Mouse (Mus musculus) lung, postnatal 0 days (tissue): ENCODE data around the gene Maats1.

Experiments
- CTCF ChIP-seq: IDR thresholded peaks from 2 replicates; pipeline ENCODE4 v1.5.1; 2016; ENCODE audit warnings: antibody characterized with exemption, mild to moderate bottlenecking
- EP300 ChIP-seq: IDR thresholded peaks from 2 replicates; pipeline ENCODE4 v1.6.1; 2016; ENCODE audit warnings: antibody characterized with exemption, mild to moderate bottlenecking, control low read depth

DNA sequence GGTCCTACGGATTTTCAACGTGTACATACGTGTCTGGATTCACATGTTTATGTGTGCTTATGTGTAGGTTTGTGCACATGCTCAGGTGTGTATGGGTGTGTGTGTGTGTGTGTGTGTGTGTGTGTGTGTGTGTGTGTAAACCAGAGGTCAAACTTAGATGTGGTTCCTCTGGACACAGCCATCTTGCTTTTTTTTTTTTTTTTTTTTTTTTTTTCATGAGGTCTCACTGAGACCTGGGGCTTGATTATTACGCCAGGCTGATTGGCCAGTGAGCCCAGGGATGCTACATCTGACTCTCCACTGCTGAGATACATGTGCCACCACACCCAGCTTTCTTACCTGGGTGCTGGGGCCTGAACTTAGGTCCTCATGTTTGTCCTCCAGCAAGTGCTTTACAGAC lies 22.9 kb downstream of the Maats1 start:
- no peak for TF ChIP-seq CTCF
- no peak for TF ChIP-seq EP300
